ENCODE assay signal across 8 mouse cellular contexts in genomic region chr11:88820742-88821576, GRCm38 (mm10). TPM values are rescaled to one million over a fixed set of nuclear protein-coding genes. Genes with fewer than 3 reads are reported as not detected.
DNase-seq lines count a peak whose midpoint lies in the region; ATAC-seq lines count a peak whose summit lies in the region.

No protein-coding gene starts in this region.

- H3K27ac ChIP-seq in kidney, embryonic 16.5 days (ENCODE audit: low read length) = peak overlapping the region; percentile 56
- H3K27ac ChIP-seq in midbrain, embryonic 14.5 days (replicated peaks; ENCODE audit: low read depth, low read length) = peak overlapping the region; percentile 28

- DNase-seq in kidney, adult 11 months = no peak
- DNase-seq in forelimb bud, embryonic 11.5 days (ENCODE audit: low read depth, low spot score) = peak; percentile 30
- DNase-seq in kidney, postnatal 10 days = peak; percentile 63
- DNase-seq in midbrain, embryonic 14.5 days = peak; percentile 79
- no peak for DNase-seq in ovary, postnatal 36 days (ENCODE audit: low spot score)
- no peak for DNase-seq in frontal cortex, postnatal 25 days (ENCODE audit: low spot score in 2 of 2)
- no peak for DNase-seq in right cerebral cortex, adult 18-20 months

- no peaks in the 10 kb centered on the region for H3K9me3 ChIP-seq in kidney, embryonic 16.5 days (ENCODE audit: low read length)
- H3K9me3 ChIP-seq in midbrain, embryonic 14.5 days (ENCODE audit: control insufficient read depth, low read length) = no peaks in the 10 kb centered on the region

- peak overlapping the region; percentile 47; the same call in 1 of the 2 replicates for H3K9ac ChIP-seq in kidney, embryonic 16.5 days (replicated peaks; ENCODE audit: low read length)
- no peak overlapping the region for H3K9ac ChIP-seq in midbrain, embryonic 14.5 days (replicated peaks; ENCODE audit: low read length)

- H3K27me3 ChIP-seq in kidney, embryonic 16.5 days (ENCODE audit: insufficient read depth, low read length) = 0 out of 2 replicates have a peak, but pooled peaks cover 4% of the 10 kb centered on the region
- H3K27me3 ChIP-seq in midbrain, embryonic 14.5 days (ENCODE audit: control insufficient read depth, insufficient read depth, low read length) = no peaks in the 10 kb centered on the region

- peak overlapping the region; percentile 30 for H3K4me2 ChIP-seq in kidney, embryonic 16.5 days (replicated peaks; ENCODE audit: low read depth, low read length)
- peak overlapping the region; percentile 38 for H3K4me2 ChIP-seq in midbrain, embryonic 14.5 days (ENCODE audit: low read length)

- WGBS in kidney, embryonic 16.5 days = 12% methylated on average over 24 of the region's 24 CpGs
- WGBS in midbrain, embryonic 14.5 days = 11% methylated on average over 24 of the region's 24 CpGs

- H3K4me1 ChIP-seq in kidney, embryonic 16.5 days (ENCODE audit: insufficient read depth, low read length) = peaks cover 22% of the 10 kb centered on the region
- peaks cover 22% of the 10 kb centered on the region for H3K4me1 ChIP-seq in midbrain, embryonic 14.5 days (ENCODE audit: control insufficient read depth, insufficient read depth, low read length)

- peak; percentile 41 for ATAC-seq in kidney, embryonic 16.5 days (ENCODE audit: low FRiP score, low TSS enrichment)
- ATAC-seq in midbrain, embryonic 14.5 days (ENCODE audit: low FRiP score, low TSS enrichment) = peak; percentile 48; the same call in 1 of the 2 replicates

- no peaks in the 10 kb centered on the region for H3K36me3 ChIP-seq in kidney, embryonic 16.5 days (ENCODE audit: insufficient read depth, low read length)
- no peaks in the 10 kb centered on the region for H3K36me3 ChIP-seq in midbrain, embryonic 14.5 days (ENCODE audit: control insufficient read depth, insufficient read depth, low read length)

- H3K4me3 ChIP-seq in kidney, embryonic 16.5 days (ENCODE audit: low read length) = no peak overlapping the region
- no peak overlapping the region for H3K4me3 ChIP-seq in midbrain, embryonic 14.5 days (replicated peaks; ENCODE audit: low read depth, low read length)

RNA-seq across cellular contexts. Expression of gene Akap1, which starts 43.4 kb away (rescaled TPM):
- 23.7 and 24.3 TPM in 2 replicates for polyA plus RNA-seq in kidney, embryonic 16.5 days (2015; fragmentation: Nextera tagmentation; extraction: Ambion mirVana)
- polyA plus RNA-seq in midbrain, embryonic 14.5 days (2014; fragmentation: Nextera tagmentation; extraction: Ambion mirVana) = 28.7 and 29.0 TPM in 2 replicates

Comparison
In these comparisons a context has a peak if more than half of its experiments do, and no peak if none do; other contexts are left out.
1. DNase-seq: peak in forelimb bud, embryonic 11.5 days (single experiment), kidney, postnatal 10 days (single experiment) and midbrain, embryonic 14.5 days (single experiment); none in kidney, adult 11 months (single experiment), ovary, postnatal 36 days (single experiment), frontal cortex, postnatal 25 days (0 of 2) and right cerebral cortex, adult 18-20 months (single experiment).